Mouse (Mus musculus) layer of hippocampus, postnatal 14 days (tissue): ENCODE results near the gene Cpa3. TPM values are rescaled to one million over a fixed set of nuclear protein-coding genes. Genes with fewer than 3 reads are reported as not detected.

Experiments used
- DNase-seq, 2 experiments: peaks; one replicate each; pipeline ENCODE4 v3.0.0; 2021 to 2022; ENCODE audit warnings: low spot score in 2 of 2, mixed read lengths in 1 of 2
- long read RNA-seq, 2 experiments: library from polyadenylated mRNA; stranded (forward); transcript quantifications; one replicate each; pipeline ENCODE4 v2.0.0; 2021
- total RNA-seq, 2 experiments: library from RNA; stranded (reverse); gene quantifications; 2 replicates each; pipeline ENCODE4 v1.2.3; 2021

The Cpa3 gene
- total RNA-seq: under 1 TPM; 0.43 to 0.97 TPM
- long read RNA-seq, experiment 1: 0 reads
- long read RNA-seq, experiment 2: 0 reads

DNA sequence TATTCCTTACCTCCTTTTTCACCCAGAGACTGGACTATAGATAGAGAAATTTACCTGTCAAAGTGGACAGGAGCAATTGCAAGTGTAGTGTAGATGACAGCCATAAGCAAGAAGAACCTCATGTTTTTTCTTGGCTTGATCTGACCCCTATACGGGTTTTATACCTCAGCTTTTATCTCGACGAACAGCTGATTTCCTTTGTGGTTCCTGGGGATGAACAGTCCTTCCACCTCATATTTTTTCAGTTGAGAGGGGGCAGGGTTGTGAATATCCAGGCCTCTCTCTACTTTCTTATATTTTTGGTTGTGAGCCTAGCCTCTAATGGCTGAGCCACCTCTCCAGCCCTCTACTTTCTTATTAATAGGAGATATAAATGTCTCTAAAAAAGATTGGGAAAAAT lies at the start of gene Cpa3:
TSS of gene Cpa3 (minus strand) at position 132 of the 400 bp plus-strand sequence.
- DNase-seq: no peak

DNA sequence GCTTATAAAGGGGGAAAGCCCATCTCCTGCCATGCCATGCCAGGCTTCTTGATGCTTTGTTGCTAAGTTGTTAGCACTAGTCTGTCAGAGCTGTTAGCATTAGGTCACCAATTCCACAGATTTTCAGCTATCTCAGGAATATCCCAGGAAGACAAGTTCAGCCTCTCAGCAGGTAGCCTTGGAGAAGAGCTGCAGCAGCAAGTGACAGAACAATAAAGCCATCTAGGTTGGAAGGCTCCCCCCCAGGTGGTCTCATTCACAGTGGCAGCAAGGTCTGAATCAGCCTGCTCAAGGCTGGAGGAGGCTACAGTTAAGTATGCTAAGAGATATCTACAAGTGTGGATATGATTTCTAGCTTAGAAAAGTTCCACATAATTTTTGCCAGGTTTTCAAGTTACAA lies 49.4 kb upstream of the Cpa3 start:
- DNase-seq: no peak

DNA sequence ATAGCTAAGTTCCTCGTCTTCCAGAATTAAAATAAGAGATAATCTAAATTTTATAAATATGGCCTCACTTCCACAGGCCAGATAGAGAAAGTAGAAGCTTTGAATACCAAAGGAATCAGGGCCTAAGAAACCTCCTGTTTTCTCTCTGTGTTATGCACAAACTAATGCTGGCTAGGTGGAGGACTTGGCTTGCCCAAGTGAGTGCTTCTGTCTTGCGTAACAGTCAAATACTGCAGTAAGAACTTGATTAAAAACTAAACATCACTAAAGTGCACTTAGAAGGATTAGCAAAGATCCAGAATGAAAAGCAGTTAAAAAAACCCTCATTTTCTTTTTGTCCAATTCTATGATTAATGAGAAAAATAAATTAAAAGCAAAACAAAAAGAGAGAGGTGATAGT lies 46.8 kb upstream of the Cpa3 start:
- no peak for DNase-seq

DNA sequence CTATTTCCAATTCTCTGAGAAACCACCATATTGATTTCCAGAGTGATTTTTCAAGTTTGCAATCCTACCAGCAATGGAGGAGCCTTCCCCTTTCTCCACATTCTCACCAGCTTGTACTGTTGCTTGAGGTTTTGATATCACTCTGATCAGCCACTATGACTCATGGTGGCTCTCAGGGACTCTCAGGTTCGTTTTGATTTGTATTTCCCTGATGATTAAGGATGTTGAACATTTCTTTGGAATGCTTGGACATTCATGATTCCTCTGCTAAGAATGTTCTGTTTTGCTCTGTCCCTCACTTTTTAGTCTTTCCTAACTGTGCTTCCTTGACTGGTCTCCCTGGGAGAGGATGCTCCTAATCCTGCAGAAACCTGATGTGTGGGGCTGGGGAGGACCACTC lies 39.8 kb upstream of the Cpa3 start:
- DNase-seq: no peak

- no peak for DNase-seq
Measured at GRCm38 (mm10) chr3:20275633-20276032, 33.7 kb upstream of the Cpa3 start, which contains the start of gene Cpb1. TSS of gene Cpb1 (minus strand) at chr3:20275733.

DNA sequence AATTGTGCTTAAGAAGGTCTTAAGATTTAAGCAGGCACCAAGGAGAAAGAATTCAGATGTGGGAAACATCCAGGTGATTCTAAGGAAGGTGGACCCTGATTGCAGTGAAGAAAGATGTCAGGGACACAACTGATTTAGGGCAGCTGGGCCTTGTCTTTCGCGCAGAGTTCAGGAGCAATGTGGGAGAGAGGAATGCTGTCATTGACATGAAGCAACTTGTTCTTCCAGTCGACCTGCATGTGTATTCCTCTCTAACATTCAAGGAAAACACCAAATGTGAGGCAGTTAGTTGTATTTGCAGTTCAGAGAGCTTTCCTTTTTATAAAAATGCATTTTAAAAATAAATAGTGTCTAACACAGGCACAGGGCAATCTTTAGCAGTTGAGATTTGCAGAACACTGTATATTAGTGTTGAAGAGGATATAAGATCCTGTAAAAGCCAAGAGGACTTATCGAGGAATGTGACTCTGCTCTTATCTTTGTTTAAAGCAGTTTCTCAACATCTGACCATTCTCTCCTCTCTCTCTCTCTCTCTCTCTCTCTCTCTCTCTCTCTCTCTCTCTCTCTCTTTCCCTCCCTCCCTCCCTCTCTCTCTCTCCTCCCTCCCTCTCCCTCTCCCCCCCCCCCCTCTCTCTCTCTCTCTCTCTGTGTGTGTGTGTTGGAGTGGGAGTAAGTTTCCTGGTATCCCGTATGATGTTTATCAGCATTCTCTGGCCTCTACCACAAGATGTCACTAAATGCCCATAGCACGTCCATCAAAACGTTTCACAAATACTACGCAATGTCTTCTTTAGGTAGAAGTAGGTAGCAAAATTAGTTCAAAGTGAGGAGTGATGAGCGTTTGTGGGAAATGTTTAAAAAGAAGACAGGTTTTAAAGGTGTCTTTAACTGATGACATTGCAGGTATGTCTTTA lies 12.8 kb upstream of the Cpa3 start:
- no peak for DNase-seq

GRCm38 (mm10) chr3:20243913-20244312 lies 1.9 kb upstream of the Cpa3 start:
- no peak for DNase-seq

- DNase-seq: no peak
Measured at GRCm38 (mm10) chr3:20239741-20240140, 2.2 kb downstream of the Cpa3 start.

- DNase-seq: no peak
Measured at GRCm38 (mm10) chr3:20236965-20237364, 5.0 kb downstream of the Cpa3 start.

- no peak for DNase-seq
Measured at GRCm38 (mm10) chr3:20229027-20229426, 13.0 kb downstream of the Cpa3 start.

- no peak for DNase-seq
Measured at GRCm38 (mm10) chr3:20225429-20225828, 16.6 kb downstream of the Cpa3 start.

DNA sequence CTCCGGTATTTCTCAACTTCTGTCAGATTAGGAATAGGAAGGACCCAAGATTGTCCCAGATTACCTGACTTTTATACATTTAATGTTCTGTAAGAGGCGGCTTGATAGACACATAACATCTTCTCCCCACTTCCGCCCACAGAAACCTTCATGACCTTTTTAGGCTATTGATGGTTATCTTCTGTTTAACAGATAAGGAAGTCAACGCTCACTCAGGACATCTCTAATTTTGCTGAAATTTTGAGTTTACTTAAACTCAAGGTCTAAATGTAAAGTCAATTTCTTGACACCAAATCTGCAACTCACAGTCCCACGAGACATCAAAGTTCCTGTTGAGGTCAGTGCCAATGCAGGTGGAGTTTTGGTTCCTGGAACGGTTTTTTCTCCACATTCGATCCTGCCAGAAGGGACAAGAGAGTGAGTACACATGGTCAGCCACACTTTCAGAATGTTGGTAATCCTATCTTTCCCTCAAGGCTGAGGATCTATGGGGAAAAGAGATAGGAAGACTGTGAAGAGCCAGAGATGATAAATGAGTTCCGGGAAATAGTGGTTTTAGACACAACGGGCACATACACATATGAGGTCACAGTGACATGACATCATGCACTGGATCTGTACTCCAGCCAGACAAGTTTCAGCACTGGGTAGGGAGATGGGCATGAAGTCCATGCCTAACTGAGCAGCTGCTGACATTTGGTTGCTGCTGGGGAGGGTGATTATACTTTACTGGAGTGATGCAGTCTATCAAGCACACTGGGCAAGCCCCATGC lies 18.9 kb downstream of the Cpa3 start:
- DNase-seq: no peak

GRCm38 (mm10) chr3:20222136-20222535 lies 19.8 kb downstream of the Cpa3 start:
- DNase-seq: no peak

GRCm38 (mm10) chr3:20198869-20199268 lies 43.1 kb downstream of the Cpa3 start:
- DNase-seq: peak; percentile 52 to 68

- no peak for DNase-seq
Measured at GRCm38 (mm10) chr3:20197878-20198277, 44.1 kb downstream of the Cpa3 start.

GRCm38 (mm10) chr3:20188976-20189675 lies 52.9 kb downstream of the Cpa3 start:
- no peak for DNase-seq

DNA sequence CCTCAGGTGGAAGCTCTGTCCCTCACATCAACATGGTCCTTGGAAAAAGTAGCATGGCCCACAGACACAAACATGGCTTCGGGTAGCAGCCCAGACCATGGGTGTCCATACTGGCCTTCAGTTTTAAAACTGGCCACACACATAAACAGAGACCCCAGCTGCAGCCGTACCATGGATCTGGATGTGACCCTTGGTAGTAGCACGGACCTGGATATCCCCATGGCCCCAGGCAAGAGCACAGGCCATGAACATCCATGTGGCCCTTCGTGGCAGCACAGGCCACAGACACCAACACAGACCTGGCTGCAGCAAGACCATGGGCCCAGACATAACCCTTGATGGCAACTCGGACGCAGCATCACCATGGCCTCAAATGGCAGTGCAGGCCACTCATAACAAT lies 69.6 kb downstream of the Cpa3 start:
- no peak for DNase-seq

GRCm38 (mm10) chr3:20167487-20167886 lies 74.5 kb downstream of the Cpa3 start:
- DNase-seq: no peak
